Mouse (Mus musculus) brain, embryonic 14.5 days (tissue): ENCODE data around the gene Ptch2.

Experiments
- CTCF ChIP-seq: fragments of 200-500 bp; IDR thresholded peaks from 2 replicates; pipeline ENCODE4 v1.5.1; 2012; ENCODE audit warnings: inconsistent platforms, mild to moderate bottlenecking, moderate library complexity, borderline replicate concordance; ENCODE audit not compliant: insufficient read depth, insufficient read length; ENCODE audit errors: extremely low read depth
- POLR2A ChIP-seq: fragments of 200-500 bp; IDR thresholded peaks from 2 replicates; pipeline ENCODE4 v1.6.1; 2012; ENCODE audit warnings: mild to moderate bottlenecking, inconsistent platforms, borderline replicate concordance; ENCODE audit not compliant: poor library complexity, insufficient read depth, insufficient read length, severe bottlenecking; ENCODE audit errors: extremely low read depth

- TF ChIP-seq CTCF = no peak
- no peak for TF ChIP-seq POLR2A
These were observed 39.8 kb upstream of the Ptch2 start for GRCm38 (mm10) chr4:117056102-117056501.
